Mouse (Mus musculus) C2C12 (cell line): ENCODE data around the gene Prkcg. TPM values are rescaled to one million over a fixed set of nuclear protein-coding genes. Genes with fewer than 3 reads are reported as not detected.

Experiments used
- H3K27me3 ChIP-seq: one replicate; pipeline ENCODE4 v1.6.1; 2011; ENCODE audit not compliant: control insufficient read depth, insufficient read depth, insufficient read length
- H3K36me3 ChIP-seq: one replicate; pipeline ENCODE4 v1.6.1; 2011; ENCODE audit not compliant: control insufficient read depth, insufficient read depth
- H3K4me3 ChIP-seq: one replicate; pipeline ENCODE4 v1.5.1; 2011; ENCODE audit warnings: mild to moderate bottlenecking, control low read depth; ENCODE audit not compliant: poor library complexity, insufficient read depth, severe bottlenecking
- H3K79me2 ChIP-seq: one replicate; pipeline ENCODE4 v1.6.1; 2011; ENCODE audit not compliant: control insufficient read depth, insufficient read depth
- H3K79me3 ChIP-seq: one replicate; pipeline ENCODE4 v1.6.1; 2011; ENCODE audit warnings: low read depth, control low read depth
- H3ac ChIP-seq: one replicate; pipeline ENCODE3; 2011; ENCODE audit warnings: low read depth; ENCODE audit not compliant: control insufficient read depth, insufficient read length
- CEBPB ChIP-seq: IDR thresholded peaks from one replicate; pipeline ENCODE4 v1.6.1; 2011; ENCODE audit warnings: low read depth, mild to moderate bottlenecking, control low read depth, moderate library complexity
- CTCF ChIP-seq: IDR thresholded peaks from one replicate; pipeline ENCODE4 v1.5.1; 2011; ENCODE audit not compliant: control insufficient read depth, insufficient read depth, insufficient read length
- FOSL1 ChIP-seq: IDR thresholded peaks from one replicate; pipeline ENCODE4 v1.8.0; 2011; ENCODE audit warnings: mild to moderate bottlenecking, low read length; ENCODE audit not compliant: poor library complexity, insufficient read depth, severe bottlenecking
- MAX ChIP-seq: IDR thresholded peaks from one replicate; pipeline ENCODE4 v1.6.1; 2011; ENCODE audit warnings: mild to moderate bottlenecking, control low read depth
- MYOD1 ChIP-seq: IDR thresholded peaks from one replicate; pipeline ENCODE4 v1.6.1; 2011; ENCODE audit warnings: low read depth; ENCODE audit not compliant: control insufficient read depth, insufficient read length
- MYOG ChIP-seq: IDR thresholded peaks from one replicate; pipeline ENCODE4 v1.6.1; 2011; ENCODE audit not compliant: control insufficient read depth, insufficient read length; ENCODE audit errors: extremely low read depth
- USF1 ChIP-seq: IDR thresholded peaks from one replicate; pipeline ENCODE4 v1.6.1; 2011; ENCODE audit warnings: low read depth, mild to moderate bottlenecking, control low read depth, moderate library complexity
- polyA plus RNA-seq: library from polyadenylated mRNA; unstranded; fragments of >200 nt; fragmentation: generic; extraction: Trizol; gene quantifications from one replicate; pipeline ENCODE4 v1.2.1, GENCODE M21; 2012; ENCODE audit warnings: missing spikeins

The Prkcg gene
- polyA plus RNA-seq, 1 experiment = 0.40 TPM

GRCm38 (mm10) chr7:3302556-3303275, 13.7 kb downstream of the Prkcg start:
- Histone ChIP-seq H3K79me3 (peaks cover under 1% of the 10 kb centered on the region), H3K79me2 (peaks cover 9% of the 10 kb centered on the region), H3K36me3 (peaks cover 30% of the 10 kb centered on the region), H3ac (no peak overlapping the region), H3K27me3 (no peaks in the 10 kb centered on the region), H3K4me3 (no peak overlapping the region)
- no peak for TF ChIP-seq USF1
- TF ChIP-seq MYOD1 = no peak
- no peak for TF ChIP-seq CTCF
- TF ChIP-seq FOSL1 = no peak
- TF ChIP-seq MYOG = no peak
- no peak for TF ChIP-seq CEBPB
- no peak for TF ChIP-seq MAX

GRCm38 (mm10) chr7:3303276-3303781, 14.3 kb downstream of the Prkcg start:
- Histone ChIP-seq H3K79me2 (peaks cover 4% of the 10 kb centered on the region), H3K4me3 (no peak overlapping the region), H3K27me3 (no peaks in the 10 kb centered on the region), H3K36me3 (peaks cover 24% of the 10 kb centered on the region), H3K79me3 (no peaks in the 10 kb centered on the region), H3ac (no peak overlapping the region)
- TF ChIP-seq CTCF (no peak), USF1 (no peak), MAX (no peak), FOSL1 (no peak), CEBPB (no peak), MYOG (no peak), MYOD1 (no peak)

GRCm38 (mm10) chr7:3303789-3304188, 14.8 kb downstream of the Prkcg start:
- Histone ChIP-seq H3K79me2 (no peaks in the 10 kb centered on the region), H3K27me3 (no peaks in the 10 kb centered on the region), H3K79me3 (no peaks in the 10 kb centered on the region), H3K36me3 (peaks cover 20% of the 10 kb centered on the region), H3K4me3 (no peak overlapping the region), H3ac (no peak overlapping the region)
- TF ChIP-seq MAX (no peak), CEBPB (no peak), FOSL1 (no peak)

- H3K79me3 ChIP-seq = no peaks in the 10 kb centered on the region
- no peaks in the 10 kb centered on the region for H3K27me3 ChIP-seq
- no peaks in the 10 kb centered on the region for H3K79me2 ChIP-seq
- H3ac ChIP-seq = no peak overlapping the region
- H3K4me3 ChIP-seq = no peak overlapping the region
- no peak for TF ChIP-seq CTCF
- TF ChIP-seq FOSL1 = no peak
- TF ChIP-seq USF1 = no peak
- no peak for TF ChIP-seq MAX
- H3K36me3 ChIP-seq = peaks cover 15% of the 10 kb centered on the region
Measured at GRCm38 (mm10) chr7:3304298-3304697, 15.3 kb downstream of the Prkcg start.

GRCm38 (mm10) chr7:3306400-3306799, 17.4 kb downstream of the Prkcg start:
- no peaks in the 10 kb centered on the region for H3K79me3 ChIP-seq
- TF ChIP-seq USF1 (no peak), MYOD1 (no peak), FOSL1 (no peak), MYOG (no peak), CEBPB (no peak), CTCF (no peak), MAX (no peak)
- H3K27me3 ChIP-seq = no peaks in the 10 kb centered on the region
- H3K36me3 ChIP-seq = no peaks in the 10 kb centered on the region
- no peaks in the 10 kb centered on the region for H3K79me2 ChIP-seq
- no peak overlapping the region for H3K4me3 ChIP-seq
- no peak overlapping the region for H3ac ChIP-seq

GRCm38 (mm10) chr7:3308646-3309045, 19.7 kb downstream of the Prkcg start:
- H3K36me3 ChIP-seq = no peaks in the 10 kb centered on the region
- no peaks in the 10 kb centered on the region for H3K79me3 ChIP-seq
- no peak overlapping the region for H3ac ChIP-seq
- H3K27me3 ChIP-seq = no peaks in the 10 kb centered on the region
- no peak for TF ChIP-seq CEBPB
- TF ChIP-seq MYOG = no peak
- no peaks in the 10 kb centered on the region for H3K79me2 ChIP-seq
- no peak overlapping the region for H3K4me3 ChIP-seq
